Mouse (Mus musculus) hindbrain, embryonic 13.5 days (tissue): ENCODE data around the gene Gatm. TPM values are rescaled to one million over a fixed set of nuclear protein-coding genes. Genes with fewer than 3 reads are reported as not detected.

ENCODE experiments used
- ATAC-seq: fragments of 200-750 bp; cut with Nextera tagmentation; 2 replicates; pipeline ENCODE4 v1.8.0; 2017; ENCODE audit warnings: moderate TSS enrichment; ENCODE audit not compliant: low FRiP score
- H3K27ac ChIP-seq: fragments of 300-500 bp; sonication (generic); 2 replicates; pipeline ENCODE4 v1.5.1; 2015; ENCODE audit warnings: inconsistent platforms, mild to moderate bottlenecking, moderate library complexity
- H3K27me3 ChIP-seq: fragments of 300-500 bp; sonication (generic); 2 replicates; pipeline ENCODE4 v1.6.1; 2015; ENCODE audit warnings: mild to moderate bottlenecking, inconsistent platforms
- H3K36me3 ChIP-seq: fragments of 300-500 bp; sonication (generic); 2 replicates; pipeline ENCODE4 v1.6.1; 2015; ENCODE audit warnings: mild to moderate bottlenecking, inconsistent platforms
- H3K4me1 ChIP-seq: fragments of 300-500 bp; sonication (generic); replicated peaks from 2 replicates; pipeline ENCODE4 v1.6.1; 2015; ENCODE audit warnings: inconsistent platforms
- H3K4me2 ChIP-seq: fragments of 300-500 bp; sonication (generic); 2 replicates; pipeline ENCODE4 v1.6.1; 2015; ENCODE audit warnings: inconsistent platforms, mild to moderate bottlenecking, moderate library complexity
- H3K4me3 ChIP-seq: fragments of 300-500 bp; sonication (generic); 2 replicates; pipeline ENCODE4 v1.5.1; 2015; ENCODE audit warnings: mild to moderate bottlenecking, inconsistent platforms
- H3K9ac ChIP-seq: fragments of 300-500 bp; sonication (generic); 2 replicates; pipeline ENCODE4 v1.6.1; 2015; ENCODE audit warnings: mild to moderate bottlenecking, inconsistent platforms
- H3K9me3 ChIP-seq: fragments of 300-500 bp; sonication (generic); 2 replicates; pipeline ENCODE4 v1.6.1; 2016; ENCODE audit warnings: inconsistent platforms
- WGBS: fragments of 180-500 bp; shearing (Covaris S2); methylation state at CpG from one replicate; pipeline ENCODE4 v1.1.7; 2015; 5-methylcytosine and 5-hydroxymethylcytosine counted together
- polyA plus RNA-seq: library from polyadenylated mRNA; unstranded; fragments of >200 nt; fragmentation: Nextera tagmentation; extraction: Ambion mirVana; gene quantifications from 2 replicates; pipeline ENCODE4 v1.2.1, GENCODE M21; 2015

The Gatm gene
- polyA plus RNA-seq, 1 experiment from 2014 or later: 27.3 TPM

- Histone ChIP-seq H3K9me3 (no peaks in the 10 kb centered on the region), H3K4me2 (peak overlapping the region; percentile 98), H3K4me3 (peak overlapping the region; percentile 100), H3K9ac (peak overlapping the region; percentile 98), H3K36me3 (peaks cover 19% of the 10 kb centered on the region), H3K4me1 (peaks cover 17% of the 10 kb centered on the region), H3K27ac (peak overlapping the region; percentile 87), H3K27me3 (0 out of 2 replicates have a peak, but pooled peaks cover 6% of the 10 kb centered on the region)
- WGBS: under 1% methylated on average over 75 of the region's 75 CpGs
- peak; percentile 88 for ATAC-seq
Observed at GRCm38 (mm10) chr2:122630465-122631225, 19.5 kb upstream of the Gatm start.

- WGBS: 63% methylated on average over 6 of the region's 6 CpGs
- H3K27me3 ChIP-seq: 0 out of 2 replicates have a peak, but pooled peaks cover 6% of the 10 kb centered on the region
- peaks cover 19% of the 10 kb centered on the region for H3K36me3 ChIP-seq
- peak overlapping the region; percentile 100 for H3K4me3 ChIP-seq
- H3K9ac ChIP-seq: peak overlapping the region; percentile 98
- no peaks in the 10 kb centered on the region for H3K9me3 ChIP-seq
- H3K4me1 ChIP-seq: peaks cover 17% of the 10 kb centered on the region
- no peak overlapping the region for H3K27ac ChIP-seq
- H3K4me2 ChIP-seq: peak overlapping the region; percentile 98
- no peak; the same call in 1 of the 2 replicates for ATAC-seq
Observed at GRCm38 (mm10) chr2:122629871-122630270, 18.8 kb upstream of the Gatm start.

GRCm38 (mm10) chr2:122628976-122629375 lies 17.9 kb upstream of the Gatm start:
- Histone ChIP-seq H3K9me3 (no peaks in the 10 kb centered on the region), H3K27ac (no peak overlapping the region), H3K9ac (no peak overlapping the region), H3K4me1 (peaks cover 17% of the 10 kb centered on the region), H3K4me3 (no peak overlapping the region), H3K36me3 (peaks cover 14% of the 10 kb centered on the region), H3K27me3 (0 out of 2 replicates have a peak, but pooled peaks cover 6% of the 10 kb centered on the region), H3K4me2 (peak overlapping the region; percentile 6; the same call in 1 of the 2 replicates)
- under 1% methylated on average over 7 of the region's 7 CpGs for WGBS
- no peak for ATAC-seq

GRCm38 (mm10) chr2:122625930-122626329 lies 14.8 kb upstream of the Gatm start:
- H3K27ac ChIP-seq: no peak overlapping the region
- no peaks in the 10 kb centered on the region for H3K36me3 ChIP-seq
- H3K4me2 ChIP-seq: no peak overlapping the region
- 69% methylated on average over 7 of the region's 7 CpGs for WGBS
- H3K4me1 ChIP-seq: peaks cover 3% of the 10 kb centered on the region; the same call in 1 of the 2 replicates
- H3K9me3 ChIP-seq: no peaks in the 10 kb centered on the region
- H3K27me3 ChIP-seq: 0 out of 2 replicates have a peak, but pooled peaks cover 6% of the 10 kb centered on the region
- H3K4me3 ChIP-seq: no peak overlapping the region
- no peak for ATAC-seq
- H3K9ac ChIP-seq: 0 out of 2 replicates have a peak overlapping the region, but pooled peaks have one; percentile 0

- Histone ChIP-seq H3K9me3 (no peaks in the 10 kb centered on the region), H3K4me1 (no peaks in the 10 kb centered on the region), H3K36me3 (no peaks in the 10 kb centered on the region), H3K4me3 (no peak overlapping the region), H3K4me2 (no peak overlapping the region), H3K27me3 (no peaks in the 10 kb centered on the region), H3K27ac (no peak overlapping the region), H3K9ac (no peak overlapping the region)
- no peak for ATAC-seq
- 83% methylated on average over 9 of the region's 9 CpGs for WGBS
Observed at GRCm38 (mm10) chr2:122621337-122622110, 10.4 kb upstream of the Gatm start.

GRCm38 (mm10) chr2:122618719-122619118 lies 7.6 kb upstream of the Gatm start:
- WGBS: 33% methylated on average over 4 of the region's 4 CpGs
- no peaks in the 10 kb centered on the region for H3K36me3 ChIP-seq
- ATAC-seq: no peak
- no peaks in the 10 kb centered on the region for H3K4me1 ChIP-seq
- H3K27me3 ChIP-seq: no peaks in the 10 kb centered on the region
- no peak overlapping the region for H3K27ac ChIP-seq
- H3K4me3 ChIP-seq: no peak overlapping the region
- no peak overlapping the region for H3K4me2 ChIP-seq
- no peak overlapping the region; the same call in 1 of the 2 replicates for H3K9ac ChIP-seq
- no peaks in the 10 kb centered on the region for H3K9me3 ChIP-seq

GRCm38 (mm10) chr2:122617792-122618191 lies 6.7 kb upstream of the Gatm start:
- H3K4me1 ChIP-seq: no peaks in the 10 kb centered on the region
- H3K27me3 ChIP-seq: no peaks in the 10 kb centered on the region; the same call in 1 of the 2 replicates
- H3K27ac ChIP-seq: no peak overlapping the region
- no peaks in the 10 kb centered on the region for H3K9me3 ChIP-seq
- no peak overlapping the region for H3K4me2 ChIP-seq
- ATAC-seq: no peak
- H3K36me3 ChIP-seq: no peaks in the 10 kb centered on the region
- no peak overlapping the region for H3K9ac ChIP-seq
- H3K4me3 ChIP-seq: no peak overlapping the region
- WGBS: 83% methylated on average over 6 of the region's 6 CpGs

GRCm38 (mm10) chr2:122616237-122616636 lies 5.1 kb upstream of the Gatm start:
- H3K4me3 ChIP-seq: no peak overlapping the region
- ATAC-seq: no peak
- no peak overlapping the region for H3K9ac ChIP-seq
- H3K27ac ChIP-seq: no peak overlapping the region
- no peaks in the 10 kb centered on the region for H3K4me1 ChIP-seq
- peaks cover 8% of the 10 kb centered on the region for H3K27me3 ChIP-seq
- WGBS: 75% methylated on average over 6 of the region's 6 CpGs
- no peaks in the 10 kb centered on the region for H3K36me3 ChIP-seq
- no peaks in the 10 kb centered on the region for H3K9me3 ChIP-seq
- H3K4me2 ChIP-seq: no peak overlapping the region

- Histone ChIP-seq H3K4me1 (no peaks in the 10 kb centered on the region; the same call in 1 of the 2 replicates), H3K4me2 (peak overlapping the region; percentile 83), H3K9me3 (no peaks in the 10 kb centered on the region), H3K36me3 (no peaks in the 10 kb centered on the region), H3K4me3 (peak overlapping the region; percentile 58), H3K27ac (no peak overlapping the region), H3K9ac (no peak overlapping the region), H3K27me3 (peaks cover 11% of the 10 kb centered on the region)
- ATAC-seq: no peak
- 90% methylated on average over 4 of the region's 4 CpGs for WGBS
Observed at GRCm38 (mm10) chr2:122611654-122611973, 511 bp upstream of the Gatm start.

GRCm38 (mm10) chr2:122608820-122609219 lies 2.3 kb downstream of the Gatm start:
- Histone ChIP-seq H3K36me3 (no peaks in the 10 kb centered on the region), H3K9me3 (no peaks in the 10 kb centered on the region), H3K4me3 (no peak overlapping the region), H3K9ac (no peak overlapping the region), H3K4me2 (no peak overlapping the region), H3K27ac (no peak overlapping the region), H3K27me3 (peaks cover 11% of the 10 kb centered on the region), H3K4me1 (no peaks in the 10 kb centered on the region; the same call in 1 of the 2 replicates)
- no peak for ATAC-seq
- WGBS: 80% methylated on average over 9 of the region's 9 CpGs

GRCm38 (mm10) chr2:122605829-122606228 lies 5.3 kb downstream of the Gatm start:
- 73% methylated on average over 5 of the region's 5 CpGs for WGBS
- Histone ChIP-seq H3K9me3 (no peaks in the 10 kb centered on the region), H3K27ac (no peak overlapping the region), H3K4me1 (no peaks in the 10 kb centered on the region; the same call in 1 of the 2 replicates), H3K9ac (no peak overlapping the region), H3K36me3 (no peaks in the 10 kb centered on the region), H3K27me3 (peaks cover 3% of the 10 kb centered on the region; the same call in 1 of the 2 replicates), H3K4me2 (no peak overlapping the region), H3K4me3 (no peak overlapping the region)
- no peak for ATAC-seq

GRCm38 (mm10) chr2:122601354-122601753 lies 9.7 kb downstream of the Gatm start:
- 83% methylated on average over 2 of the region's 2 CpGs for WGBS
- no peak overlapping the region for H3K4me2 ChIP-seq
- no peaks in the 10 kb centered on the region for H3K36me3 ChIP-seq
- ATAC-seq: no peak
- no peak overlapping the region for H3K27ac ChIP-seq
- H3K4me1 ChIP-seq: no peaks in the 10 kb centered on the region
- no peak overlapping the region for H3K4me3 ChIP-seq
- H3K9ac ChIP-seq: no peak overlapping the region
- no peaks in the 10 kb centered on the region for H3K27me3 ChIP-seq
- no peaks in the 10 kb centered on the region for H3K9me3 ChIP-seq
